Mouse (Mus musculus) olfactory bulb, adult 2 months (tissue): Measurements from ENCODE around the gene Rpp14.

ENCODE experiments used
- CTCF ChIP-seq: fragments of 200-500 bp; IDR thresholded peaks from 2 replicates; pipeline ENCODE4 v1.5.1; 2012; ENCODE audit warnings: low read depth, mild to moderate bottlenecking, low read length, moderate library complexity; ENCODE audit not compliant: insufficient read depth
- POLR2A ChIP-seq: fragments of 200-500 bp; IDR thresholded peaks from 2 replicates; pipeline ENCODE4 v1.6.1; 2012; ENCODE audit warnings: mild to moderate bottlenecking, low read depth, low read length, moderate library complexity; ENCODE audit not compliant: insufficient read depth

GRCm38 (mm10) chr14:8059938-8060337 lies 20.2 kb upstream of the Rpp14 start:
- no peak for TF ChIP-seq POLR2A
- no peak for TF ChIP-seq CTCF
